15 mouse cellular contexts compared by ENCODE assay signal in genomic region chr4:47349759-47350158, GRCm38 (mm10). TPM values are rescaled to one million over a fixed set of nuclear protein-coding genes. Genes with fewer than 3 reads are reported as not detected.
DNase-seq lines count a peak whose midpoint lies in the region; ATAC-seq and TF ChIP-seq lines count a peak whose summit lies in the region.
"Had no signal": no experiment of that assay in that cellular context is flagged by ENCODE, and none has a peak within 500 bp of the region (broad histone marks: within the 10 kb centered on the region; RNA-seq: fewer than 3 reads in every experiment).

No protein-coding gene starts in this region.

- H3K4me1 ChIP-seq in lung, postnatal 0 days (ENCODE audit: insufficient read depth, low read depth, low read length), result peaks cover 3% of the 10 kb centered on the region; the same call in 1 of the 2 replicates

- no peaks in the 10 kb centered on the region for H3K27me3 ChIP-seq in lung, postnatal 0 days (replicated peaks; ENCODE audit: insufficient read depth, low read length)
- H3K27me3 ChIP-seq: Patski had no signal

- peak; percentile 15 for DNase-seq in lung, postnatal 0 days (ENCODE audit: low spot score)
- no peak for DNase-seq in lung, postnatal 25 days (ENCODE audit: low spot score)
- peak; percentile 67 for DNase-seq in embryo, embryonic 11 days
- peak; percentile 51 to 63 for DNase-seq in kidney, adult 8-10 months
- peak; percentile 24 for DNase-seq in mesoderm, embryonic 11.5 days (ENCODE audit: low read depth, low spot score)
- no peak for DNase-seq in frontal cortex, postnatal 10 days (ENCODE audit: low spot score in 2 of 2)
- DNase-seq in ovary, postnatal 14 days (ENCODE audit: low spot score), result no peak
- DNase-seq in ovary, postnatal 36 days (ENCODE audit: low spot score), result no peak
- DNase-seq: cerebellum, postnatal 36 days; heart, postnatal 36 days had no signal

- H3K9ac ChIP-seq in lung, postnatal 0 days (replicated peaks; ENCODE audit: low read depth), result no peak overlapping the region
- H3K9ac ChIP-seq: liver, embryonic 15.5 days had no signal

- no peak overlapping the region for H3K4me3 ChIP-seq in lung, postnatal 0 days (ENCODE audit: low read depth, low read length)
- H3K4me3 ChIP-seq: heart, embryonic 10.5 days; layer of hippocampus, adult 2 months; liver, embryonic 15.5 days; midbrain, embryonic 10.5 days had no signal

- 38% methylated on average over 6 of the region's 6 CpGs for WGBS in lung, postnatal 0 days

- H3K36me3 ChIP-seq in lung, postnatal 0 days (ENCODE audit: insufficient read depth, low read length), result no peaks in the 10 kb centered on the region
- H3K36me3 ChIP-seq: heart, embryonic 10.5 days; liver, embryonic 15.5 days; midbrain, embryonic 10.5 days had no signal

- no peaks in the 10 kb centered on the region for H3K9me3 ChIP-seq in lung, postnatal 0 days (ENCODE audit: low read length)
- H3K9me3 ChIP-seq: heart, embryonic 10.5 days; liver, embryonic 15.5 days; midbrain, embryonic 10.5 days had no signal

- TF ChIP-seq CTCF in lung, postnatal 0 days (IDR thresholded peaks at IDR 0.05), result no peak

- ATAC-seq in lung, postnatal 0 days, result no peak
- ATAC-seq: Patski had no signal

- no peak overlapping the region for H3K4me2 ChIP-seq in lung, postnatal 0 days (replicated peaks; ENCODE audit: low read depth, low read length)
- H3K4me2 ChIP-seq: liver, embryonic 15.5 days had no signal

- no peak for TF ChIP-seq EP300 in lung, postnatal 0 days (IDR thresholded peaks at IDR 0.05)

- no peak overlapping the region for H3K27ac ChIP-seq in lung, postnatal 0 days (ENCODE audit: low read length)
- H3K27ac ChIP-seq: heart, embryonic 10.5 days; layer of hippocampus, adult 2 months; liver, embryonic 15.5 days; midbrain, embryonic 10.5 days had no signal

RNA-seq across cellular contexts. Expression of gene Tgfbr1, which starts 3.3 kb away (rescaled TPM):
- 12.8 and 14.6 TPM in 2 replicates for polyA plus RNA-seq in lung, postnatal 0 days (2015; fragmentation: Nextera tagmentation; extraction: Ambion mirVana)

Comparison
In these comparisons a context has a peak if more than half of its experiments do, and no peak if none do; other contexts are left out.
1. DNase-seq: peak in lung, postnatal 0 days (single experiment), embryo, embryonic 11 days (single experiment), kidney, adult 8-10 months (2 of 2) and mesoderm, embryonic 11.5 days (single experiment); none in lung, postnatal 25 days (single experiment), frontal cortex, postnatal 10 days (0 of 2), ovary, postnatal 14 days (single experiment) and ovary, postnatal 36 days (single experiment).